Mouse (Mus musculus) stomach, postnatal 0 days (tissue): ENCODE measurements around the gene Muc2. TPM values are rescaled to one million over a fixed set of nuclear protein-coding genes. Genes with fewer than 3 reads are reported as not detected.

Experiments
- ATAC-seq: fragments of 200-750 bp; cut with Nextera tagmentation; 2 replicates; pipeline ENCODE4 v1.8.0; 2017; ENCODE audit not compliant: low FRiP score, low TSS enrichment
- DNase-seq: peaks from one replicate; pipeline ENCODE4 v3.0.0-alpha.2; 2016; ENCODE audit warnings: low spot score
- H3K27ac ChIP-seq: fragments of 300-500 bp; sonication (generic); replicated peaks from 2 replicates; pipeline ENCODE4 v1.5.1; 2014; ENCODE audit warnings: mild to moderate bottlenecking, control low read depth
- H3K27me3 ChIP-seq: fragments of 300-500 bp; sonication (generic); 2 replicates; pipeline ENCODE4 v1.6.1; 2014; ENCODE audit warnings: low read length; ENCODE audit not compliant: control insufficient read depth, insufficient read depth
- H3K36me3 ChIP-seq: fragments of 300-500 bp; sonication (generic); 2 replicates; pipeline ENCODE4 v1.6.1; 2014; ENCODE audit warnings: low read length, mixed read lengths; ENCODE audit not compliant: control insufficient read depth, insufficient read depth
- H3K4me1 ChIP-seq: fragments of 300-500 bp; sonication (generic); replicated peaks from 2 replicates; pipeline ENCODE4 v1.6.1; 2014; ENCODE audit warnings: antibody characterized with exemption; ENCODE audit not compliant: control insufficient read depth, insufficient read depth
- H3K4me2 ChIP-seq: fragments of 300-500 bp; sonication (generic); replicated peaks from 2 replicates; pipeline ENCODE4 v1.6.1; 2014; ENCODE audit warnings: low read depth, mild to moderate bottlenecking, control low read depth, moderate library complexity
- H3K4me3 ChIP-seq: fragments of 300-500 bp; sonication (generic); 2 replicates; pipeline ENCODE4 v1.5.1; 2014; ENCODE audit warnings: low read depth, low read length, control low read depth
- H3K9ac ChIP-seq: fragments of 300-500 bp; sonication (generic); 2 replicates; pipeline ENCODE4 v1.6.1; 2014; ENCODE audit warnings: mild to moderate bottlenecking, low read length, control low read depth, mixed read lengths
- H3K9me3 ChIP-seq: fragments of 300-500 bp; sonication (generic); 2 replicates; pipeline ENCODE4 v1.6.1; 2016; ENCODE audit warnings: low read length; ENCODE audit not compliant: control insufficient read depth
- CTCF ChIP-seq: IDR thresholded peaks from 2 replicates; pipeline ENCODE4 v1.5.1; 2016; ENCODE audit warnings: antibody characterized with exemption, low read depth, mild to moderate bottlenecking, moderate library complexity
- EP300 ChIP-seq: optimal IDR thresholded peaks from 2 replicates; pipeline ENCODE3; 2016; ENCODE audit warnings: antibody characterized with exemption
- WGBS: fragments of 180-500 bp; shearing (Covaris S2); extraction: QIAGEN DNeasy Blood & Tissue Kit; methylation state at CpG from one replicate; pipeline ENCODE4 v1.1.7; 2014; 5-methylcytosine and 5-hydroxymethylcytosine counted together
- polyA plus RNA-seq: library from polyadenylated mRNA; unstranded; fragments of >200 nt; fragmentation: Nextera tagmentation; extraction: Ambion mirVana; gene quantifications from 2 replicates; pipeline ENCODE4 v1.2.1, GENCODE M21; 2015

The Muc2 gene
- polyA plus RNA-seq, 1 experiment from 2014 or later = 0.23 TPM

- no peak for DNase-seq
- no peaks in the 10 kb centered on the region for H3K27me3 ChIP-seq
- H3K4me3 ChIP-seq = no peak overlapping the region
- TF ChIP-seq CTCF = no peak
- TF ChIP-seq EP300 = no peak
- 80% methylated on average over 7 of the region's 7 CpGs for WGBS
- no peaks in the 10 kb centered on the region for H3K36me3 ChIP-seq
- H3K4me2 ChIP-seq = no peak overlapping the region
- H3K4me1 ChIP-seq = no peaks in the 10 kb centered on the region
- no peaks in the 10 kb centered on the region for H3K9me3 ChIP-seq
- no peak overlapping the region for H3K9ac ChIP-seq
- H3K27ac ChIP-seq = no peak overlapping the region
- ATAC-seq = no peak
These were observed 113.1 kb downstream of the Muc2 start for GRCm38 (mm10) chr7:141803206-141803605.

Other genes starting within 250 kb of the Muc2 start
- gene Pidd1, start 246.3 kb upstream of the Muc2 start, polyA plus RNA-seq = 1.8 and 2.0 TPM in 2 replicates
- 1,187 and 1,334 TPM in 2 replicates for gene Rplp2, start 243.0 kb upstream of the Muc2 start, polyA plus RNA-seq
- 82.1 and 88.0 TPM in 2 replicates for gene Pnpla2, start 235.1 kb upstream of the Muc2 start, polyA plus RNA-seq
- gene Cracr2b, start 229.2 kb upstream of the Muc2 start, polyA plus RNA-seq = 20.8 and 23.5 TPM in 2 replicates
- 22.6 and 27.5 TPM in 2 replicates for gene Cd151, start 222.9 kb upstream of the Muc2 start, polyA plus RNA-seq
- gene Polr2l, start 215.2 kb upstream of the Muc2 start, polyA plus RNA-seq = 53.4 and 60.2 TPM in 2 replicates
- 56.9 and 58.7 TPM in 2 replicates for gene Tspan4, start 215.1 kb upstream of the Muc2 start, polyA plus RNA-seq
- gene Chid1, start 150.5 kb upstream of the Muc2 start, polyA plus RNA-seq = 20.8 and 22.6 TPM in 2 replicates
- 30.8 and 33.0 TPM in 2 replicates for gene Ap2a2, start 128.2 kb upstream of the Muc2 start, polyA plus RNA-seq
- 11.3 and 13.6 TPM in 2 replicates for gene Muc6, start 35.0 kb upstream of the Muc2 start, polyA plus RNA-seq
- 2.9 and 3.3 TPM in 2 replicates for gene Muc5ac, start 98.6 kb downstream of the Muc2 start, polyA plus RNA-seq
- 122 and 133 TPM in 2 replicates for gene Muc5b, start 148.7 kb downstream of the Muc2 start, polyA plus RNA-seq
- 33.2 and 33.4 TPM in 2 replicates for gene Tollip, start 228.2 kb downstream of the Muc2 start, polyA plus RNA-seq